Mouse (Mus musculus) stomach, embryonic 15.5 days (tissue): ENCODE results near the gene Supt3. TPM values are rescaled to one million over a fixed set of nuclear protein-coding genes. Genes with fewer than 3 reads are reported as not detected.

ENCODE experiments used
- ATAC-seq: fragments of 200-750 bp; cut with Nextera tagmentation; 2 replicates; pipeline ENCODE4 v1.8.0; 2017; ENCODE audit warnings: low read depth, moderate number of reproducible peaks, moderate TSS enrichment; ENCODE audit not compliant: insufficient read depth, low FRiP score
- H3K27ac ChIP-seq: fragments of 300-500 bp; sonication (generic); 2 replicates; pipeline ENCODE4 v1.5.1; 2015; ENCODE audit warnings: mild to moderate bottlenecking, inconsistent platforms
- H3K27me3 ChIP-seq: fragments of 300-500 bp; sonication (generic); replicated peaks from 2 replicates; pipeline ENCODE4 v1.6.1; 2015; ENCODE audit warnings: inconsistent platforms
- H3K36me3 ChIP-seq: fragments of 300-500 bp; sonication (generic); 2 replicates; pipeline ENCODE4 v1.6.1; 2015; ENCODE audit warnings: inconsistent platforms
- H3K4me1 ChIP-seq: fragments of 300-500 bp; sonication (generic); 2 replicates; pipeline ENCODE4 v1.6.1; 2015; ENCODE audit warnings: inconsistent platforms
- H3K4me2 ChIP-seq: fragments of 300-500 bp; sonication (generic); 2 replicates; pipeline ENCODE4 v1.6.1; 2015; ENCODE audit warnings: mild to moderate bottlenecking, inconsistent platforms
- H3K4me3 ChIP-seq: fragments of 300-500 bp; sonication (generic); replicated peaks from 2 replicates; pipeline ENCODE4 v1.5.1; 2015; ENCODE audit warnings: inconsistent platforms
- H3K9ac ChIP-seq: fragments of 300-500 bp; sonication (generic); 2 replicates; pipeline ENCODE4 v1.6.1; 2015; ENCODE audit warnings: inconsistent platforms
- H3K9me3 ChIP-seq: fragments of 300-500 bp; sonication (generic); 2 replicates; pipeline ENCODE4 v1.6.1; 2016; ENCODE audit warnings: inconsistent platforms
- WGBS: fragments of 180-500 bp; shearing (Covaris S2); methylation state at CpG from one replicate; pipeline ENCODE4 v1.1.7; 2015; 5-methylcytosine and 5-hydroxymethylcytosine counted together
- polyA plus RNA-seq: library from polyadenylated mRNA; unstranded; fragments of >200 nt; fragmentation: Nextera tagmentation; extraction: Ambion mirVana; gene quantifications from 2 replicates; pipeline ENCODE4 v1.2.1, GENCODE M21; 2015

Supt3 gene
- polyA plus RNA-seq, 1 experiment from 2014 or later, result 20.2 TPM

DNA sequence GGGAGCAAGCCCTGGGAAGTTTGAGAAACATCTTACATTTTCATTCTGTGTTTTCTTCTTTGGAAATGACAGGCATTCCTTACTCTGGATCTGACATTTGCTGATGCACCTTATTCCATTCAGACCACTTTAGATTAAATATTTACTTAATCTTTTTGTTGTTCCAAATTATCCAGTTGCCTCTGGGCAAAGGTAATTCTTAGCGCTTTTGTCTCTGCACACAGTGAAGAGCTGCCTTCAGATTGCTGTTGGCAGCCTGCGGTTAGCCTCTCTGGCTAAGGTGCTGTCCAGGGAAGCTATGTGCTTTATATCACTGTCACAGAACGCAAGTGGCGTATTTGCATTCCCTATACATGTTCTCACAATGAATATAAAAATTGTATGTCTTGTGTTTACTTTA, 226.4 kb downstream of the Supt3 start:
- Histone ChIP-seq H3K4me3 (no peak overlapping the region), H3K9me3 (no peaks in the 10 kb centered on the region), H3K4me1 (no peaks in the 10 kb centered on the region), H3K4me2 (no peak overlapping the region), H3K27ac (no peak overlapping the region), H3K27me3 (no peaks in the 10 kb centered on the region), H3K9ac (no peak overlapping the region), H3K36me3 (no peaks in the 10 kb centered on the region)
- no peak for ATAC-seq
- 76% methylated on average over 4 of the region's 4 CpGs for WGBS

DNA sequence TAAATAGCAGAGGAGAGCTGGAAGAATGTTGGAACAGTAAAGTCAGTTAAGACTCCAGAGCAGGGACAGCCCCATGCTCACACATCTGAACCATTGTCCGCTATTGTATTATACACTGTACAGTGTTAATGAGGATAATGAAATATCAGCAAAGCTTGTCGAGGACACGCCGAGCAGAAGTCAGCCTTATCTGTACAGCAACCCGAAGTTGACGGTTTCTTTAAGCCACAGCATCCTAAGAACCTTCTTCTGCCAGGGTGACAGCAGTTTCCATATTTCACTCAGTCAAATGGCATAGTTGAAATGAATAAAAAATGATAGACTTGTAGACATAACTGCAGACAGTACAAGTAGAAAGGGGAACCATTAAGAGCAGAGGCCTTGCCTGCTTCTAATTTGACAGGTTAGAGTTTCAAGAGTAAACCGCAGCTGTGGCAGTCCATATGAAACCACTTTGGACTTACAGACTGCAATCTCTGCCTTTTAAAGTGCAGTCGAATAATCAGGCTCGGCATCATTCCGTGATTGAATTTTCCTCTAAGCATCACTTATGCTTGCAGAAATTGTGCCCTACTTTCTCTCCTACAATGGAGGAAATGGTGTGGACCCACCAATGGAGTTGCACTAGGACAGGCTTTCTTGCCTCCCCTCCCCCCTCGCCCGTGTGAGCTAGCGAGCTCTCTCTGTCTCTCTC, 227.7 kb downstream of the Supt3 start:
- 82% methylated on average over 13 of the region's 13 CpGs for WGBS
- no peak overlapping the region for H3K9ac ChIP-seq
- no peaks in the 10 kb centered on the region for H3K36me3 ChIP-seq
- no peak overlapping the region for H3K4me3 ChIP-seq
- no peak overlapping the region for H3K27ac ChIP-seq
- H3K4me1 ChIP-seq, result no peaks in the 10 kb centered on the region
- no peak overlapping the region for H3K4me2 ChIP-seq
- no peaks in the 10 kb centered on the region for H3K27me3 ChIP-seq
- ATAC-seq, result no peak
- H3K9me3 ChIP-seq, result no peaks in the 10 kb centered on the region

- WGBS, result 78% methylated on average over 1 of the region's 1 CpGs
- H3K27ac ChIP-seq, result no peak overlapping the region
- H3K4me3 ChIP-seq, result no peak overlapping the region
- H3K4me2 ChIP-seq, result no peak overlapping the region
- no peaks in the 10 kb centered on the region for H3K27me3 ChIP-seq
- no peak overlapping the region for H3K9ac ChIP-seq
- no peaks in the 10 kb centered on the region for H3K4me1 ChIP-seq
- no peaks in the 10 kb centered on the region for H3K36me3 ChIP-seq
- H3K9me3 ChIP-seq, result no peaks in the 10 kb centered on the region
- ATAC-seq, result no peak
These were observed 230.5 kb downstream of the Supt3 start for GRCm38 (mm10) chr17:45007461-45007860.

- no peaks in the 10 kb centered on the region for H3K4me1 ChIP-seq
- no peaks in the 10 kb centered on the region for H3K36me3 ChIP-seq
- 49% methylated on average over 4 of the region's 4 CpGs for WGBS
- H3K9me3 ChIP-seq, result no peaks in the 10 kb centered on the region
- H3K27ac ChIP-seq, result no peak overlapping the region
- no peak overlapping the region for H3K4me3 ChIP-seq
- no peaks in the 10 kb centered on the region for H3K27me3 ChIP-seq
- no peak overlapping the region for H3K4me2 ChIP-seq
- no peak for ATAC-seq
- H3K9ac ChIP-seq, result no peak overlapping the region
These were observed 231.7 kb downstream of the Supt3 start for GRCm38 (mm10) chr17:45008663-45009062.

DNA sequence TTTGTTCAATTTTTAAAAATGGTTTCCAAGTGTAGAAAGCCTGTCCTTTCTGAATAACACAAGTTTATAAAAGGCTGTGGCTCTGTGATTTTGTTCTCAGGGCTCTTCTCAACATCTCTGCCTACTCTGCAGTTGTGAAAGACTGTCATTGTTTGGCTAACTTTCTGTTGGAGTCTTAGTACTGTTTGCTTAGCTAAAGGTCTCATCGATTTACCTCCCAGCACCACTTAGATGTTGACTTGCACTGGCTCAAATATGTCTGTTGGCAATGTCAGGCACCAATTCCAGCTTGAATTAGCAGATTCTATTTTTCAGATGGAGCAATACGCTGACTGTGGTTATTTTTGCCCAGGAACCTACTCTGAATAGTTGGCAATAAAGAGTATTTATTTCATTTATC, 233.5 kb downstream of the Supt3 start:
- ATAC-seq, result no peak
- Histone ChIP-seq H3K36me3 (no peaks in the 10 kb centered on the region), H3K4me2 (no peak overlapping the region), H3K27ac (no peak overlapping the region), H3K9ac (no peak overlapping the region), H3K4me3 (no peak overlapping the region), H3K27me3 (no peaks in the 10 kb centered on the region), H3K9me3 (no peaks in the 10 kb centered on the region), H3K4me1 (no peaks in the 10 kb centered on the region)
- 68% methylated on average over 2 of the region's 2 CpGs for WGBS

DNA sequence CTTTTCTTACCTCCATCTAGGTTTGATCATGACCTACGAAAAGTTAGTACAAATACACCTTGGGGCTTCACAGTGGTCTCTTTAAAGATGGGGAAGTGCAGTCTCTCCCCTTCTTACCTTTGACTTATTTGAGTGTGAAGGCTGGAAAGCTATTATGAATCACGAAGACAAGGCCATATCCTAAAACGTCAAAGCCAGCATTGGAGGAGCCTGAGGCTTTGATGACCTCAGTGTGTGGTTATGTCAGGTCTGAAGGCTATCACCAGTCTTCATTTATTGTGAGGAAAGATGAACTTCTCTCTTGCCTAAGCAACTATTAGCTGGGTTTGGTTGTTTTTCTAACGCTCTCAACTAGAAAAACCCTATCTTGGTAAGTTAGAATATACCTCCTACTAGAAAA, 239.8 kb downstream of the Supt3 start:
- WGBS, result 86% methylated on average over 4 of the region's 4 CpGs
- Histone ChIP-seq H3K9ac (no peak overlapping the region), H3K9me3 (no peaks in the 10 kb centered on the region), H3K36me3 (no peaks in the 10 kb centered on the region), H3K4me1 (no peaks in the 10 kb centered on the region), H3K27me3 (no peaks in the 10 kb centered on the region), H3K4me3 (no peak overlapping the region), H3K4me2 (no peak overlapping the region), H3K27ac (no peak overlapping the region)
- no peak for ATAC-seq

GRCm38 (mm10) chr17:45020155-45020930, 243.4 kb downstream of the Supt3 start:
- WGBS, result 53% methylated on average over 8 of the region's 8 CpGs
- Histone ChIP-seq H3K36me3 (no peaks in the 10 kb centered on the region), H3K9ac (no peak overlapping the region), H3K4me3 (no peak overlapping the region), H3K27me3 (no peaks in the 10 kb centered on the region), H3K9me3 (no peaks in the 10 kb centered on the region), H3K4me2 (no peak overlapping the region), H3K27ac (no peak overlapping the region), H3K4me1 (no peaks in the 10 kb centered on the region)
- ATAC-seq, result no peak

DNA sequence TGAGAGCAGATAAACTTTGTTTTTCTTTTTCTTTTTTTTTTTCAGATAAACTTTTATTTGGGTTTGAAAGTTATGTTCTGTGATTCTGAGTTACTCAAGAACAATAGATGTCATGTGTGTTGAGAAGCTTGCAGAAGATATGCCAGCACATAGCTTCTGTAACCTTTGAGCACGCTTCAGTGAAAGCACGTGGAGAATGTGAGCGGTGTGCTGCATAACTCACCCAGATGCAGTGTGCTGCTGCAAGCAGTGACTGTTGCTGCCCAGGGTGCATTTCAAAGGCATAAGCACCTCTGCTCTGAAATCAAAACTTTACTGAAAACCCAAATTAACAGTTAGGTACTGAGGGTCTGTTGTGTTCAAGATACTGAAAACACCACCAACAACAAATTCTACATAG, 251.5 kb downstream of the Supt3 start:
- Histone ChIP-seq H3K27ac (no peak overlapping the region), H3K4me3 (no peak overlapping the region), H3K9ac (no peak overlapping the region), H3K27me3 (no peaks in the 10 kb centered on the region), H3K4me2 (no peak overlapping the region), H3K4me1 (no peaks in the 10 kb centered on the region), H3K9me3 (no peaks in the 10 kb centered on the region), H3K36me3 (no peaks in the 10 kb centered on the region)
- no peak for ATAC-seq
- WGBS, result 73% methylated on average over 3 of the region's 3 CpGs

GRCm38 (mm10) chr17:45029106-45029505, 252.2 kb downstream of the Supt3 start:
- no peak for ATAC-seq
- H3K9me3 ChIP-seq, result no peaks in the 10 kb centered on the region
- H3K27ac ChIP-seq, result no peak overlapping the region
- H3K4me3 ChIP-seq, result no peak overlapping the region
- no peaks in the 10 kb centered on the region for H3K27me3 ChIP-seq
- H3K9ac ChIP-seq, result no peak overlapping the region
- H3K4me2 ChIP-seq, result no peak overlapping the region
- WGBS, result 92% methylated on average over 1 of the region's 1 CpGs
- H3K4me1 ChIP-seq, result no peaks in the 10 kb centered on the region
- H3K36me3 ChIP-seq, result no peaks in the 10 kb centered on the region

- H3K36me3 ChIP-seq, result no peaks in the 10 kb centered on the region
- no peaks in the 10 kb centered on the region for H3K27me3 ChIP-seq
- no peaks in the 10 kb centered on the region for H3K4me1 ChIP-seq
- WGBS, result 63% methylated on average over 6 of the region's 6 CpGs
- no peak overlapping the region for H3K27ac ChIP-seq
- ATAC-seq, result no peak
- H3K4me2 ChIP-seq, result no peak overlapping the region
- no peaks in the 10 kb centered on the region for H3K9me3 ChIP-seq
- no peak overlapping the region for H3K9ac ChIP-seq
- H3K4me3 ChIP-seq, result no peak overlapping the region
These were observed 255.3 kb downstream of the Supt3 start for GRCm38 (mm10) chr17:45032209-45032608.

- Histone ChIP-seq H3K4me1 (no peaks in the 10 kb centered on the region), H3K9me3 (no peaks in the 10 kb centered on the region), H3K4me3 (no peak overlapping the region), H3K4me2 (no peak overlapping the region), H3K27ac (no peak overlapping the region), H3K36me3 (no peaks in the 10 kb centered on the region), H3K27me3 (no peaks in the 10 kb centered on the region), H3K9ac (no peak overlapping the region)
- WGBS, result 52% methylated on average over 7 of the region's 7 CpGs
- no peak for ATAC-seq
These were observed 256.7 kb downstream of the Supt3 start for GRCm38 (mm10) chr17:45033617-45034016.

DNA sequence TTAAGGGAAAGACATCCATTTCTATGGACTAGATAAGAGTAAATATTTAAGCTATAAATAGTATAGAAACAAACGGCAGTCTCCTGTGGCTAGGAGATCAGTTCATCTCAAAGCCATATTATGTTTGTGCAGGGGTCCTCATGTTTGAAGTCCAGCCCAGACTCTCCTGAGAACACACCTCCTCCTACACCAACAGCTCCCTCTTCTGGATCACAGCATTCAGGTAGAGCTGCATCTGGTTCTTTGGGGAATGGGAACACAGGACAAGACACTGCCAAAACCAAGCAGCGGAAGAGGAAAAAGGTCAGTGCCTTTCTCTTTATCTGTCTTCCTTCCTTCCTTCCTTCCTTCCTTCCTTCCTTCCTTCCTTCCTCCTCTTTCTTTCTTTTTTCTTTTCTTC, 264.1 kb downstream of the Supt3 start:
- no peak overlapping the region for H3K27ac ChIP-seq
- ATAC-seq, result no peak

More for the DNA sequence above, 264.1 kb downstream of the Supt3 start:
- no peaks in the 10 kb centered on the region for H3K4me1 ChIP-seq
- H3K9me3 ChIP-seq, result no peaks in the 10 kb centered on the region
- no peaks in the 10 kb centered on the region for H3K27me3 ChIP-seq
- no peaks in the 10 kb centered on the region for H3K36me3 ChIP-seq
- H3K4me3 ChIP-seq, result no peak overlapping the region
- no peak overlapping the region for H3K4me2 ChIP-seq
- no peak overlapping the region for H3K9ac ChIP-seq
- 58% methylated on average over 2 of the region's 2 CpGs for WGBS
